Mouse (Mus musculus): ENCODE measurements around the gene U2af2. TPM values are rescaled to one million over a fixed set of nuclear protein-coding genes. Genes with fewer than 3 reads are reported as not detected.
"Not testable (repeated sequence)": the region's sequence is repeated elsewhere in the genome, so short reads cannot be mapped to it uniquely, and the experiment has no call there.

Gene U2af2
- polyA plus RNA-seq, 3 experiments from 2014 or later: 26.0 to 33.4 (median 32.0) TPM

- no peak for ATAC-seq
Observed at GRCm38 (mm10) chr7:5076931-5077330, 15.0 kb downstream of the U2af2 start.

- ATAC-seq: not testable (repeated sequence)
Observed at GRCm38 (mm10) chr7:5079365-5080009, 17.5 kb downstream of the U2af2 start.

DNA sequence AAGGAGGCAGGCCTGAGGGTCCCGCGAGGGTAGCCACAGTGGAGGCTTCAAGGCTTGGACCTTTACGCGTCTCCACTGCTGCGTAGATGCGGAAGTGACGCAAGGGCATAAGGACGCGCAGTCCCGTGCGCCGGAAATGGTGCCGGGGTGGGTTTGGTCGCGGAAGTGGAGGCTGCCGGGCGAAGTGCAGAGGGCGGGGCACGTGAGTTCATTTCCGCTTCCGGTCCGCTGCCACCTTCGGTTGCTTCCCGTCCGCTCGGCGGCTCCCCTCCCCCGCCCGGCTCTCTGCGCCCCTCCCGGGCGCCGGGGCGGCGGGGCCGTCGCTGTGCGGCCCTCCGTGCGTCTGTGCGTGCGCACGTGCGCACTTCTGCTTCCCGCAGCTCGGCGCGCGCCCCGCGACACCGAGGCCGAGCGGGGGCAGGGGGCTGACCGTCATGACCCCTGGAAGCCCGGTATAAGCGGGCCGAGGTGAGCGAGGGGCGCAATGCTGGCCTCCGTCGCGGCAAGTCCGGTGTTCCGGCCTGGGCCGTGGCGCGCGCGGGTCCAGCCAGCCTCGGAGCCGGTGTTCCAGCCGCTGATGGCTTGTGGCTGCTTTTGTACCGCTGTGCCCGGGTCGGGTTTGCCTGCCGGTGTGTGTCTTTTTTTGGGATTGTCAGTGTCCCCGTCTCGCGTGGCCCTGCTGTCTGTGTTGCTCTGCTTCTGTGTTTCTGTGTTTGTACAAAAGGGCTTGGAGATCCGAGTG, 18.2 kb downstream of the U2af2 start, which contains the start of gene Epn1:
Gene Epn1 (plus strand): TSS at position 226 of the 742 bp plus-strand sequence.
- ATAC-seq: peak; percentile 98

DNA sequence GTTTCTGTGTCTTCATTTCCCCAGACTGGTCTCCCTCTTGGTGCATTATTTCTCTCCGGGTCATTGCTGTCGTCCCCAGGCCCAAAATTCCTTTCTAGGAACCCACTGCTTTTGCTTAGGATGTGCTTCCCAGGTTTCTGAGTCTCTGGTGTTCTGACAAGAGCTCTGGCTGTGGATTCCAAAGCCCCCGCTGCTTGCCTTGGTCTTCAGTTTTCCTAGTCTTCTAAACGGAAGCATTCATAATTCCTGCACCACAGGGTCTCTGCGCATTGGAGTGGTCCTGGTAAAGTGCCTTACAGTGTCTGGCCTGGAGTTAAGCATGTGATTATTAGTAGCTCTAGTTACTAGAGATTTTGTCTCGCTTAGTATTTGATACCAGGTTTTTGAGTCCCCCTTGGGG, 18.9 kb downstream of the U2af2 start:
- no peak for ATAC-seq

DNA sequence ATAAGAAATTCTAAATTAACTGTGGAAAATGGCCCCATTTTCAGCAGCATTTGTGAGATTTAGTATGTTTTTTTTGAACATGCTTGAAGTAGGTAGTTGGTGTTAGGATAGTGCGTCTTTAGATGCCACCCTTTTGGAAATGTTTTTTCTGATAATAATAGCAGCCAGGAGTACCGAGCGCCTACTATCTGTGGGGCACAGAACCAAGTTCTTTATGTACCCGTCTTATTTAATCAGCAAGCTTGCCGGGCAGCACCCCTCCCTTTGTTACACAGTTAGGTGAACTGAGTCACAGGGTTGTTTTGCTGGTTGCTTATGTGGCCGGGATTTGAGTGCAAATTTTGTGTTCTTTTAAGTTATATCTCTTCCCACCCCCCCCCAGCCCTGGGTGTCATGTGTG, 19.3 kb downstream of the U2af2 start:
- ATAC-seq: no peak

DNA sequence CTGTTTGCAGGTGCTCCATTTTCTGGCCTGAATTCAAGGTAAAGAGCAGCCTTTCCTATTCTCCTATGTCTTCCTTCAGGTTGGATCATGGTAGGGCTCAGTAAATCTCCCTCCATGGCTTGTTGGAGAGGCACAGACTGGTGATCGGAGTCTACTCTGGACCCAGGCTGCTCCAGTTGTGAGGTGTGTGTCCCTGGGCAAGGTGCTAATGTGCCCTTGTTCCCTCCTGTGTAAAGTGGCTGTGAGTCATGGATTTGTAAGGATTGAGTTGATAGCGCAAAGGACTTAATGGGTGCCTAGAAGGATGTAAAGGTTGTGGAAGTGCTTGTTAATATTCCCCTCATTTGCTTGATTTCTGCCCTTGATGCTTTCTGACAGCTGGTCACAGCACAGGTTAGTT, 20.0 kb downstream of the U2af2 start:
- no peak for ATAC-seq

GRCm38 (mm10) chr7:5083325-5084105, 21.6 kb downstream of the U2af2 start:
- no peak for ATAC-seq

DNA sequence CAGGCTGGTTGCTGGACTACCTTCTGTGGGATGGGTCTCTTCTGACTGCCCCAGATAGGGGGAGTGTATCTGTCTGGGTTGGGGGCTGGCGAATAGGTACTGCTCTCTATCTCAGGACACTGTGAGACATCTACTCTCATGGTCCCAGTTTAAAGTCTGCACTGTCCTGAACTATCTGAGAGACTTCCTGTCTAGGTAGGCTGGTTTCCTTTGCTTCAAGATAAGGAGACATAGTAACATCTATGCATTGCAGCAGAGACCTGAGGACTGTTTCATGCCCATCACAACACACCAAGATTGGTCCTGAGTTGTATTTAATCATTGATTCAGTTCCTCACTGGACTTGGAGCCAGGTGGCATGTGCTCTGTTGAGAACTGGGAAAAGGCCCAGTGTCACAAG, 23.6 kb downstream of the U2af2 start:
- ATAC-seq: no peak

DNA sequence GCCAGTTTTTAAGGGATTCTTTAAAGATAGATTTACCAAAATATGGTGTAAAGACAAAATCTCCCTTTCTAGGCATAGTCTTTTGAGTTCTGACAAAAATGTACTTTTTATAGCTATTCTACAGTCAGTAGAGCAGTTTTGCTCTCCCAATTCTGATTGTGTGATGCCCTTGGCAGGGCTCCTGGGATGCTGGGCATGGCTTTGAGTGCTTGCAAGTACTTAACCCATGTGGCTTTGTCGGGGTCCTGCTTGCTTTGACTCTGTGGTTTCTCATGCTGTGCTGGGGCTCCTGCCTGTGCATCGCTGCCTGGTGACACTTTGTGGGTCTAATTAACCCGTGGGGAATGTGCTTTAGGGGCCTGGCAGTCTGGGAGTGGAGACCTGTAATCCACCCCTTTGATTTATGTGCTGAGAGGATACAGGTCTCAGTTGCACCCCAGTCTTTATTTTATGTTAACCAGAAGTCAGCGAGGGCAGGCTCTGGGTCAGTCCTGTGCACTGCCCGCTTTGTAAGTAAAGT, 25.0 kb downstream of the U2af2 start:
- no peak for ATAC-seq

DNA sequence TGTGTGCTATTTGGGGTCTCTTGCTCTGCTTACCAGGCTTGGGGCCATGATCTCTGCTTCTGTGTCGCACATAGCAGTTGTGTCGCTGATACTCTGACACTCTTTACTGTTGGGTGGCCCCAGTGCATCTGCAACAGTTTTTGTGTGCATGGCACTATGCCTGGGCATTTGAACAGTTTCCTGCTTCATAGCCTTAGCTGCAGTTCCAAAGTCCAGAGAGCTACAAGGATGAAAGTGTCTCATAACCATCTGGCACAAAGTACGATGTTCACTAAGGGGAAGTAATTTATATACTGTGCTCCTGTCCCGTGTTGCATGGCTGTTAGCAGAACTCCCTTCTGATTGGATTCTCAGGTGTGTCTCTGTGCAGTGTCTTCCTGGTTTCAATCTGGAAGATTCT, 25.9 kb downstream of the U2af2 start:
- no peak for ATAC-seq

DNA sequence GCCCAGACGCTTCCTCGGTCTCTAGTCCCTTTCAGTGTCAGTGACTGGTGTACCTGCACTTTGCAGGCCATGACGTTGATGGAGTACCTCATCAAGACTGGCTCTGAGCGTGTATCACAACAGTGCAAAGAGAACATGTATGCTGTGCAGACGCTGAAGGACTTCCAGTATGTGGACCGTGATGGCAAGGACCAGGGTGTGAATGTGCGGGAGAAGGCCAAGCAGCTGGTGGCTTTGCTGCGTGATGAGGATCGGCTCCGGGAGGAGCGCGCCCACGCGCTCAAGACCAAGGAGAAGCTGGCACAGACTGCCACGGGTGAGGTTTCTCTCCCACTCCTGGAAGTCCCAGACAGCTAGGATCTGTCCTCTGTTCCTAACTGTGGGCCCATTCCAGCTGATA, 27.9 kb downstream of the U2af2 start:
- no peak for ATAC-seq

DNA sequence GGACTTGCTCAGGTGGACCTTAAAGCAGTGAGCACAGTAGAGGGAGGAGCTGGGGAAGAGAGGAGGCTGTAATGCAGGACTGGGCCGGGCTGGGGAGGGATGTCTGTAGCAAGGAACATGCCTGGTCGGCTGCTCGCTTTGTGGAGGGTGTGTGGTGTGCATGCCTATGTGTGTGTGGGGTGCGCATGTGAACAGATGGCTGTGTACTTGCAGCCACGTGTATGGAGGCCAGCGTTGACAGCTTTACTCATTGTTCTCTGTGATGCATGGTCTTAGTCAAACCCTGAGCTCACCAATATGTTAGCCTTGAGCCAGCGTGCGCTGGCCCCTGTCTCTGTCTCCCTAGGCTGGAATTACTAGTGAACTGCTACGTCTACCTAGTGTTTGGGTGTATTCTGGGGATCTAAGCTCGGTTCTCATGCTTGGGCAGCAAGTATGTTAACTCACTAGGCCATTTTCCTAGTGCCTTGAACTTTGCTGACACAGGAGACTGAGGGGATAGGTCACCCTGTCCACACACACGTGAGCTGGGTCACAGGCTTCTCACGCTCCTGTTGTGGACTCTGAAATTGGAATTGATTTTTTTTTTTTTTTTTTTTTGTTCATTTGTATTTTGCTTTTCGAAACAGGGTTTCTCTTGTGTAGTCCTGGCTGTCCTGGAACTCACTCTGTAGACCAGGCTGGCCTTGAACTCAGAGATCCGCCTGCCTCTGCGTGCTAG, 29.2 kb downstream of the U2af2 start:
- no peak for ATAC-seq

- ATAC-seq: no peak
Observed at GRCm38 (mm10) chr7:5092381-5092780, 30.4 kb downstream of the U2af2 start.

- ATAC-seq: no peak
Observed at GRCm38 (mm10) chr7:5092831-5093510, 31.0 kb downstream of the U2af2 start.

- ATAC-seq: no peak
Observed at GRCm38 (mm10) chr7:5098769-5099168, 36.8 kb downstream of the U2af2 start.

GRCm38 (mm10) chr7:5099796-5100195, 37.9 kb downstream of the U2af2 start:
- ATAC-seq: no peak

GRCm38 (mm10) chr7:5101066-5101663, 39.2 kb downstream of the U2af2 start:
- no peak for ATAC-seq

DNA sequence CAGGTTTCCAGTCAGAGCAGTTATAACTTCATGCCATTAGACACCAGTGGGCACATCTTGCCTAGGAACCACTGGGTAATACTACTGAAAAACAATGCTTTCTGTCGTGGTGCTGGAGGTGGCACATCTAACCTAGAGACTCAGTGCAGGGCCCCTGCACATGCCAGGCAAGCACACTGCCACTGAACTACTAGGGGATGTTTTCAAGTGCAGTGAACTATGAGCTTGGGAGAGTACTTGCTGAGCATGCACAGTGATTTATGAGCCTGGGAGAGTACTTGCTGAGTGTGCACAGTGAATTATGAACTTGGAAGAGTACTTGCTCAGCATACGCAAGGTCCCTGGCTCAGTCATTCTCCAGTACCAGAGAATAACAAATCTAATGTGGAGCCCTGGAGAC, 40.6 kb downstream of the U2af2 start:
- no peak for ATAC-seq

DNA sequence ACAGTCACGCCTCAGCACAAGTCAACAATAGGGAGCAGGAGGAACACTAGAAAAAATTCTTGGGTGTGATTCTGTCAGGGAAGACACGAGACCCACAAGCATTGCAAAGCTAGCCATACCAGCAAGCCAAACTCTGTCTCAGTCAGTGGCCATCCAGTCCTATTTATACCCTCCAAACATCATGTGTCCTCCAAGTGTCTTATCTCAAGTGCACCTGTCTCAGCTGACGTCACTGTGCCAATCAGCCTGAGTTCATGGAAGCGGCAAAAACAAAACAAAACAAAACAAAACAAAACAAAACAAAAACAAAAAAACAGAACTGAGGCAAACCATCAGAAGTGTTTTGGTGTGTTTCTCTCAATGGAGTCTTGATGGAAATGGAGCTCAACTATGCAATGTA, 46.3 kb downstream of the U2af2 start:
- ATAC-seq: no peak

GRCm38 (mm10) chr7:5109301-5109700, 47.4 kb downstream of the U2af2 start:
- ATAC-seq: no peak

DNA sequence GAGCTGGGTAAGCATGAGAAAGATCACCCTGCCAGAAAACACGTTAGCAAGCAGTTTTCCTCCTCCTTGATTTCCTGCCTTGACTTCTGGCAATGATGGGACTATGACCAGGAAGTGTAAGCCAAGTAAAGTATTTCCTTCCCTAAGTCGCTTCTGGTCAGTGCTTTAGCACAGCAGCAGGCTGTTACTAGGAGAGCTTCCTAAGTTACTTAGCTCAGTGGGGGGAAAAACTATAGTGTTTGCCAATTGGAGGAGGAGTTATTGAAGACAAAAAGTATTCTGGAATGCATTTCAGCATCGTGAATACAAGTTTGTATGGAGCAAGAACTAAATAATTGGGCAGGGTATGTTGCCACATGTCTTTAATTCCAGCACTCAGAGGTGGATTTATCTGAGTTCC, 50.8 kb downstream of the U2af2 start:
- no peak for ATAC-seq

DNA sequence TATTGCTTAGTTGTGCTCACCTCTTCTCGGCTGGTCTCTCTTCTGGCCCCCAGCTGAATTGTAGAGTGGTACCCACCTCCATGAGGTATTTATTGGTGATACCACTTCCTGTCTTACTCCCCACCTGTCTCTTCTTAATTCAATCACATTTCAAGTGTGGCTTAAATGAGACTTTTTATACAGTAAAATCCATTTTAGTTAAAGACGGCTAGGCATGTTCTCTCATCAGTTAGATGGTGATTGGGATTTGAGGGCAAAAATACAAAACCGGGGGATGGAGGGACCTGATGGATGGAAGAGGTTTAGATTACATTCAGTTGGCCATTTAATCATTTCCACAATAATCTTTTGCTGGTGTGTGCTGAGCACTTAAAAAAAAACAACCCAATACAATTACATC, 54.9 kb downstream of the U2af2 start, which contains the start of gene Rfpl4:
Gene Rfpl4 (minus strand): TSS at position 101 of the 400 bp plus-strand sequence.
- ATAC-seq: no peak

Measured in inflammation-experienced regulatory T-cells, adult 6 months (primary cell).